Mouse (Mus musculus) heart, embryonic 16.5 days (tissue): ENCODE measurements around the gene Car15. TPM values are rescaled to one million over a fixed set of nuclear protein-coding genes. Genes with fewer than 3 reads are reported as not detected.

Experiments
- ATAC-seq: fragments of 200-750 bp; cut with Nextera tagmentation; replicated peaks from 2 replicates; pipeline ENCODE4 v1.8.0; 2017; ENCODE audit warnings: moderate number of reproducible peaks; ENCODE audit not compliant: insufficient read depth, low FRiP score; ENCODE audit errors: extremely low read depth
- H3K27ac ChIP-seq: fragments of 300-500 bp; sonication (generic); 2 replicates; pipeline ENCODE4 v1.5.1; 2014; ENCODE audit warnings: mild to moderate bottlenecking, low read length, control low read depth, moderate library complexity
- H3K27me3 ChIP-seq: fragments of 300-500 bp; sonication (generic); 2 replicates; pipeline ENCODE4 v1.6.1; 2014; ENCODE audit warnings: low read length, mixed read lengths; ENCODE audit not compliant: control insufficient read depth, insufficient read depth
- H3K36me3 ChIP-seq: fragments of 300-500 bp; sonication (generic); 2 replicates; pipeline ENCODE4 v1.6.1; 2014; ENCODE audit not compliant: control insufficient read depth, insufficient read depth
- H3K4me1 ChIP-seq: fragments of 300-500 bp; sonication (generic); 2 replicates; pipeline ENCODE4 v1.6.1; 2014; ENCODE audit warnings: low read length, mixed read lengths; ENCODE audit not compliant: control insufficient read depth, insufficient read depth
- H3K4me2 ChIP-seq: fragments of 300-500 bp; sonication (generic); 2 replicates; pipeline ENCODE4 v1.6.1; 2014; ENCODE audit warnings: low read depth, mild to moderate bottlenecking, control low read depth, low read length
- H3K4me3 ChIP-seq: fragments of 300-500 bp; sonication (generic); 2 replicates; pipeline ENCODE4 v1.5.1; 2014; ENCODE audit warnings: mild to moderate bottlenecking, control low read depth, low read length
- H3K9ac ChIP-seq: fragments of 300-500 bp; sonication (generic); 2 replicates; pipeline ENCODE4 v1.6.1; 2014; ENCODE audit warnings: low read length, control low read depth
- H3K9me3 ChIP-seq: fragments of 300-500 bp; sonication (generic); replicated peaks from 2 replicates; pipeline ENCODE4 v1.6.1; 2016; ENCODE audit warnings: low read length; ENCODE audit not compliant: control insufficient read depth
- whole genome bisulfite sequencing: fragments of 180-500 bp; shearing (Covaris S2); extraction: QIAGEN DNeasy Blood & Tissue Kit; methylation state at CpG from one replicate; pipeline ENCODE4 v1.1.7; 2014; 5-methylcytosine and 5-hydroxymethylcytosine counted together
- polyA plus RNA-seq: library from polyadenylated mRNA; unstranded; fragments of >200 nt; fragmentation: Nextera tagmentation; extraction: Ambion mirVana; gene quantifications from 2 replicates; pipeline ENCODE4 v1.2.1, GENCODE M21; 2015

The Car15 gene
- polyA plus RNA-seq, 1 experiment from 2014 or later: 2.0 TPM

DNA sequence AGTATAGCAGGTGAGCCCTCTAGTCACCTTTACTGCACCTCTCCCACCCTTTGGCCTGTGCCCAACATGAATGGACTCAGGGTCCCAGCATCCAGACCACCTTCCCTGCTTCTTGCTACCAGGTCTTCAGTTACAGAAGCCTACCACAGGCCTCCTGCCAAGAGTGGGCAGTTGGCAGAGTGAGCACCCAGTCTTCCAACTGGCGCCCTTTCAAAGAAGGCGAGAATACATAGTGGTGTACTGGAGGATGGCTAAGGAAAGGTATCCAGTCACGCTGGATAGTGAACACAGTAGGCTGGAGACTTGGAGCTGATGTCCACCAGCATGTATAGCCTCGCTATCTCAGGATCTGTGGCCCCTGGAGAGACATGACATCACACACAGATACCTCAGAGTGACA is 44.1 kb downstream of the Car15 start:
- Histone ChIP-seq H3K36me3 (peaks cover 18% of the 10 kb centered on the region), H3K9ac (no peak overlapping the region), H3K27ac (no peak overlapping the region), H3K9me3 (no peaks in the 10 kb centered on the region), H3K4me2 (no peak overlapping the region), H3K4me1 (peaks cover 5% of the 10 kb centered on the region; the same call in 1 of the 2 replicates), H3K4me3 (no peak overlapping the region), H3K27me3 (peaks cover 15% of the 10 kb centered on the region)
- no peak for ATAC-seq
- WGBS: 88% methylated on average over 4 of the region's 4 CpGs

DNA sequence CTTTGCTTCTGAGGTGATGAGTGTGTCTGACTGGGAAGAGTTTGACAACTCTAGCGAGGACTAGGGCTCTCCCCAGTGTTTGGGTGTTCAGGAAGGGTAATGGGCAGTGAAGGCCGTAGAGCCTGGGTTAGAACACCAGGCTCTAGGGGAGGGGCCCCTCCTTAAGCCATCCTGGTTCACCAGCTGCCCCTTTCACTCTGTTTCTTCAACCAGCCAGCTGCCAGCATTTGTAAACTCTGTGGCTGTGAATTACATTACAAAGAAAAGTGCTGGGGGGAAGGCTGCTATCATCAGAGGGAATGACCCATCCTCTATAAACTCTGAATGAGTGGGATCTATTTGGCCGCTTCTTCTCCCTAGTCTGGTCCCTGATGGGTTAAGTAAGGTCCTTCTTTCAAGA is 45.4 kb downstream of the Car15 start:
- H3K4me1 ChIP-seq: 0 out of 2 replicates have a peak, but pooled peaks cover 2% of the 10 kb centered on the region
- ATAC-seq: no peak
- H3K4me3 ChIP-seq: no peak overlapping the region
- H3K27me3 ChIP-seq: peaks cover 7% of the 10 kb centered on the region
- 67% methylated on average over 3 of the region's 3 CpGs for WGBS
- no peaks in the 10 kb centered on the region for H3K9me3 ChIP-seq
- no peak overlapping the region for H3K9ac ChIP-seq
- peaks cover 22% of the 10 kb centered on the region for H3K36me3 ChIP-seq
- H3K27ac ChIP-seq: no peak overlapping the region
- no peak overlapping the region for H3K4me2 ChIP-seq

DNA sequence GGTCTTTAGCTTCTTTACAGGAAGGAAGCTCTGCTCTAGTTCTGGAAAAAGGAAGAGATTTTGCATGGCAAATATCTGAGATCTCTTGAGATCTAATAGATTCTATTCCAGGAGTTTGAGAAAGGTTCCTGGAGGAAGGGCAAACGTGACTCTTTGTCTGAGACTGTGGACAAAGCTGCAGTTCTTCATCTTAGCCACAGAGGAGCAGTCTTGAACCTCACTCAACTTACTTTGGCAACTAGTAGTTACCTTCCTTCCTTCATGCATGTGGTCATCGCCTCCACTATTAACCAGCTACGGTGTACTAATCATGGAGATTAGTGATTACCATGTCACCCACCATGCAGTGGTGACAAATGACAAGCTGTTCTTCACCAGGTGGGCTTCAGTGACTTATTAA is 52.8 kb downstream of the Car15 start:
- peaks cover 24% of the 10 kb centered on the region for H3K36me3 ChIP-seq
- 66% methylated on average over 3 of the region's 3 CpGs for WGBS
- no peak for ATAC-seq
- no peak overlapping the region for H3K4me3 ChIP-seq
- no peaks in the 10 kb centered on the region for H3K4me1 ChIP-seq
- H3K27me3 ChIP-seq: no peaks in the 10 kb centered on the region
- no peaks in the 10 kb centered on the region for H3K9me3 ChIP-seq
- no peak overlapping the region for H3K27ac ChIP-seq
- no peak overlapping the region for H3K9ac ChIP-seq
- H3K4me2 ChIP-seq: no peak overlapping the region

Other genes with a start within 250 kb of the Car15 start
- 22.8 TPM in 2 replicates for gene Smpd4, start 219.0 kb downstream of the Car15 start, polyA plus RNA-seq
- gene Ccdc74a, start 191.9 kb downstream of the Car15 start, polyA plus RNA-seq: 3.4 and 4.3 TPM in 2 replicates
- gene Med15, start 105.5 kb downstream of the Car15 start, polyA plus RNA-seq: 32.3 and 35.9 TPM in 2 replicates
- 36.4 and 39.6 TPM in 2 replicates for gene Klhl22, start 78.7 kb downstream of the Car15 start, polyA plus RNA-seq
- 4.3 and 5.5 TPM in 2 replicates for gene Scarf2, start 41.1 kb downstream of the Car15 start, polyA plus RNA-seq
- not detected in 2 replicates for gene B830017H08Rik, start 5.2 kb downstream of the Car15 start, polyA plus RNA-seq
- 0.14 and 0.32 TPM in 2 replicates for gene Gm20518, start 53.3 kb upstream of the Car15 start, polyA plus RNA-seq
- 0.04 and 0.05 TPM in 2 replicates for gene Tssk1, start 55.9 kb upstream of the Car15 start, polyA plus RNA-seq
- 46.9 and 55.2 TPM in 2 replicates for gene Dgcr2, start 60.2 kb upstream of the Car15 start, polyA plus RNA-seq
- gene Tssk2, start 60.3 kb upstream of the Car15 start, polyA plus RNA-seq: not detected in 2 replicates
- gene Ess2, start 73.0 kb upstream of the Car15 start, polyA plus RNA-seq: 31.6 and 32.7 TPM in 2 replicates
- gene Gsc2, start 76.7 kb upstream of the Car15 start, polyA plus RNA-seq: not detected in 2 replicates
- gene Slc25a1, start 89.9 kb upstream of the Car15 start, polyA plus RNA-seq: 27.2 and 27.9 TPM in 2 replicates
- not detected in 2 replicates for gene Vpreb2, start 142.1 kb upstream of the Car15 start, polyA plus RNA-seq
- 67.4 and 67.8 TPM in 2 replicates for gene Dgcr6, start 214.5 kb upstream of the Car15 start, polyA plus RNA-seq